Mouse (Mus musculus): ENCODE measurements around the gene Opn4.

DNA sequence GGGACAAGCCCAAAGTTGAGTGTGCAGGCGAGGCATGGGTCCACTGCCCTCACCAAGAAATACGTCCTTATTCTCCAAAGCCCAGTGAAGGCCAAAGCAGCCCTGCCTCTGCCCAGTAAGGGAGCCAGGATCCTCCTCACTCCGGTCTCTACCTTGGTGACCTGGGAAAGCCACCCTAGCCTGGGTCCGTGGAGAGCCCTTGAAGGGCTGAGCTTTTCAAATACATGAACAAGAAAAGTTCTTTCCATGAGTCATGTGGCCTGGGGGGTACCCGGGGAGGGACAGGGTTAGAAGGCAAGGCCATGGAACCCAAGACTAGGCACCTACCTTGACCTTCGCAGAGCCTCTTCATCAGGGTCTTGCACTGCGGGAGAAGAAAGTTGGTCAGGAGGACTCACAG lies 33.4 kb downstream of the Opn4 start:
- TF ChIP-seq JUND (IDR thresholded peaks at IDR 0.05; ENCODE audit: low read depth, low read length) (no peak), CTCF (IDR thresholded peaks at IDR 0.05 in 2 of 3, conservative IDR thresholded peaks at IDR 0.05 in 1 of 3; ENCODE audit: control insufficient read depth in 1 of 3, insufficient read depth in 1 of 3, low read depth in 2 of 3, low read length in 3 of 3, poor library complexity in 1 of 3, severe bottlenecking in 1 of 3) (no peak), POLR2A (IDR thresholded peaks at IDR 0.05; ENCODE audit: control insufficient read depth in 1 of 2, insufficient read depth in 1 of 2, low read depth in 1 of 2, low read length in 2 of 2, poor library complexity in 1 of 2) (no peak), MAZ (IDR thresholded peaks at IDR 0.05; ENCODE audit: low read depth, low read length) (no peak), ZKSCAN1 (IDR thresholded peaks at IDR 0.05; ENCODE audit: low read depth, low read length) (no peak)

All from MEL (cell line).